25 mouse cellular contexts compared by ENCODE assay signal in genomic region chr12:52209121-52209610, GRCm38 (mm10).
DNase-seq lines count a peak whose midpoint lies in the region; ATAC-seq and TF ChIP-seq lines count a peak whose summit lies in the region.
"Had no signal": no experiment of that assay in that cellular context is flagged by ENCODE, and none has a peak within 500 bp of the region (broad histone marks: within the 10 kb centered on the region; RNA-seq: fewer than 3 reads in every experiment).

No protein-coding gene starts in this region.

- H3K36me3 ChIP-seq in lung, postnatal 0 days (ENCODE audit: insufficient read depth, low read length) = no peaks in the 10 kb centered on the region
- H3K36me3 ChIP-seq: hindbrain, embryonic 15.5 days; limb, embryonic 13.5 days; liver, embryonic 12.5 days; midbrain, embryonic 12.5 days; neural tube, embryonic 13.5 days had no signal

- H3K4me1 ChIP-seq in lung, postnatal 0 days (ENCODE audit: insufficient read depth, low read depth, low read length) = no peaks in the 10 kb centered on the region
- H3K4me1 ChIP-seq: forebrain, embryonic 10.5 days; heart, embryonic 10.5 days; hindbrain, embryonic 15.5 days; limb, embryonic 13.5 days; liver, embryonic 12.5 days; midbrain, embryonic 12.5 days; neural tube, embryonic 13.5 days had no signal

- no peaks in the 10 kb centered on the region for H3K27me3 ChIP-seq in lung, postnatal 0 days (replicated peaks; ENCODE audit: insufficient read depth, low read length)
- H3K27me3 ChIP-seq: hindbrain, embryonic 15.5 days; limb, embryonic 13.5 days; liver, embryonic 12.5 days; midbrain, embryonic 12.5 days; neural tube, embryonic 13.5 days had no signal

- no peak overlapping the region for H3K4me3 ChIP-seq in lung, postnatal 0 days (ENCODE audit: low read depth, low read length)
- H3K4me3 ChIP-seq: forebrain, embryonic 10.5 days; heart, embryonic 10.5 days; hindbrain, embryonic 15.5 days; limb, embryonic 13.5 days; liver, embryonic 12.5 days; midbrain, embryonic 12.5 days; myocyte; neural tube, embryonic 13.5 days had no signal

- H3K9me3 ChIP-seq in lung, postnatal 0 days (ENCODE audit: low read length) = no peaks in the 10 kb centered on the region
- H3K9me3 ChIP-seq: forebrain, embryonic 10.5 days; heart, embryonic 10.5 days; hindbrain, embryonic 15.5 days; limb, embryonic 13.5 days; liver, embryonic 12.5 days; midbrain, embryonic 12.5 days; neural tube, embryonic 13.5 days had no signal

- no peak for TF ChIP-seq EP300 in lung, postnatal 0 days (IDR thresholded peaks at IDR 0.05)

- peak; percentile 69; the same call in 1 of the 2 replicates for ATAC-seq in frontal cortex, adult (ENCODE audit: low TSS enrichment)
- no peak for ATAC-seq in lung, postnatal 0 days
- ATAC-seq: intestine, postnatal 0 days; liver, embryonic 12.5 days had no signal

- no peak for DNase-seq in frontal cortex, postnatal 25 days (ENCODE audit: low spot score in 2 of 2)
- peak; percentile 43 for DNase-seq in lung, postnatal 0 days (ENCODE audit: low spot score)
- no peak for DNase-seq in lung, postnatal 36 days
- peak; percentile 59 for DNase-seq in NIH3T3 (ENCODE audit: low read depth)
- peak; percentile 35 for DNase-seq in fibroblast of lung, adult 2 months (ENCODE audit: low read depth)
- DNase-seq in cerebellum, postnatal 4 days (ENCODE audit: low spot score in 2 of 2) = no peak
- DNase-seq: adrenal gland, adult 8-10 months; cerebellum, adult 8-10 months; cerebellum, postnatal 36 days; gastrocnemius, postnatal 10 days; layer of hippocampus, postnatal 36 days; lung, adult 18-20 months; retina, postnatal 1 day; right cerebral cortex, postnatal 25 days; thymus, postnatal 14 days had no signal

- WGBS in lung, postnatal 0 days = 66% methylated on average over 3 of the region's 3 CpGs

- no peak overlapping the region for H3K9ac ChIP-seq in lung, postnatal 0 days (replicated peaks; ENCODE audit: low read depth)
- H3K9ac ChIP-seq: hindbrain, embryonic 15.5 days; limb, embryonic 13.5 days; liver, embryonic 12.5 days; midbrain, embryonic 12.5 days; neural tube, embryonic 13.5 days had no signal

- H3K27ac ChIP-seq in lung, postnatal 0 days (ENCODE audit: low read length) = no peak overlapping the region
- H3K27ac ChIP-seq: heart, embryonic 10.5 days; hindbrain, embryonic 15.5 days; limb, embryonic 13.5 days; liver, embryonic 12.5 days; midbrain, embryonic 12.5 days; neural tube, embryonic 13.5 days had no signal

- TF ChIP-seq CTCF in lung, postnatal 0 days (IDR thresholded peaks at IDR 0.05) = no peak

- H3K4me2 ChIP-seq in lung, postnatal 0 days (replicated peaks; ENCODE audit: low read depth, low read length) = no peak overlapping the region
- H3K4me2 ChIP-seq: hindbrain, embryonic 15.5 days; limb, embryonic 13.5 days; liver, embryonic 12.5 days; midbrain, embryonic 12.5 days; neural tube, embryonic 13.5 days had no signal

Comparison
In these comparisons a context has a peak if more than half of its experiments do, and no peak if none do; other contexts are left out.
1. DNase-seq: peak in lung, postnatal 0 days (single experiment), NIH3T3 (single experiment) and fibroblast of lung, adult 2 months (single experiment); none in frontal cortex, postnatal 25 days (0 of 2), lung, postnatal 36 days (single experiment) and cerebellum, postnatal 4 days (0 of 2).